Mouse (Mus musculus) subcutaneous adipose tissue, adult 2 months (tissue): ENCODE measurements around the gene Arrb1. TPM values are rescaled to one million over a fixed set of nuclear protein-coding genes. Genes with fewer than 3 reads are reported as not detected.

ENCODE experiments used
- polyA plus RNA-seq: library from polyadenylated mRNA; depleted of rRNA; stranded (reverse); fragments of >200 nt; gene quantifications from 2 replicates; pipeline ENCODE4 v1.2.3, GENCODE M21; 2012; ENCODE audit warnings: low replicate concordance; rRNA removed

Arrb1 gene
- 56.5 and 85.9 TPM in 2 replicates for polyA plus RNA-seq

GRCm38 (mm10) chr7:99534901-99535735 is at the start of gene Arrb1:
Arrb1 (plus strand) TSS chr7:99535466.

GRCm38 (mm10) chr7:99626376-99627270 is 91.4 kb downstream of the Arrb1 start, which contains the start of gene Tpbgl:
Tpbgl (minus strand) TSS chr7:99627103.

Other genes with a start within 250 kb of the Arrb1 start
- 979 and 1,229 TPM in 2 replicates for gene Serpinh1, start 182.2 kb upstream of the Arrb1 start, polyA plus RNA-seq
- gene Gdpd5, start 154.1 kb upstream of the Arrb1 start, polyA plus RNA-seq = 23.6 and 29.6 TPM in 2 replicates
- 0.93 and 0.99 TPM in 2 replicates for gene Klhl35, start 69.5 kb upstream of the Arrb1 start, polyA plus RNA-seq
- 204 and 532 TPM in 2 replicates for gene Rps3, start 51.7 kb upstream of the Arrb1 start, polyA plus RNA-seq
- gene Tpbgl, start 91.6 kb downstream of the Arrb1 start, polyA plus RNA-seq = 6.1 and 10.3 TPM in 2 replicates
- gene Slco2b1, start 175.9 kb downstream of the Arrb1 start, polyA plus RNA-seq = 32.4 and 54.0 TPM in 2 replicates
- 0.76 TPM in 1 of 2 replicates, not detected in the other for gene Olfr520, start 194.8 kb downstream of the Arrb1 start, polyA plus RNA-seq
- gene Olfr521, start 228.0 kb downstream of the Arrb1 start, polyA plus RNA-seq = not detected in 2 replicates